Mouse (Mus musculus) spleen, adult 2 months (tissue): ENCODE data around the gene Oxct2a. TPM values are rescaled to one million over a fixed set of nuclear protein-coding genes. Genes with fewer than 3 reads are reported as not detected.
A peak's percentile ranks its signal among the peaks of the same experiment; 100 is the strongest.
"Not testable (repeated sequence)": the region's sequence is repeated elsewhere in the genome, so short reads cannot be mapped to it uniquely, and the experiment has no call there.

Experiments
- DNase-seq, 2 experiments: peaks; one replicate each; pipeline versions ENCODE4 v3.0.0 to v3.0.0-alpha.2; 2012 to 2021; ENCODE audit warnings: low spot score in 2 of 2, low read depth in 1 of 2
- H3K27ac ChIP-seq: fragments of 200-500 bp; 2 replicates; pipeline ENCODE4 v1.5.1; 2012; ENCODE audit warnings: low read length, inconsistent platforms; ENCODE audit not compliant: insufficient read depth
- H3K27me3 ChIP-seq: fragments of 200-500 bp; 2 replicates; pipeline ENCODE4 v1.6.1; 2012; ENCODE audit warnings: mild to moderate bottlenecking, moderate library complexity, low read length, inconsistent platforms; ENCODE audit not compliant: control insufficient read depth, insufficient read depth
- H3K36me3 ChIP-seq: fragments of 200-500 bp; 2 replicates; pipeline ENCODE4 v1.6.1; 2012; ENCODE audit warnings: mild to moderate bottlenecking, low read length, inconsistent platforms; ENCODE audit not compliant: control insufficient read depth, insufficient read depth
- H3K4me1 ChIP-seq: fragments of 200-500 bp; 2 replicates; pipeline ENCODE4 v1.6.1; 2011; ENCODE audit warnings: inconsistent platforms; ENCODE audit not compliant: control insufficient read depth, insufficient read depth, insufficient read length
- H3K4me3 ChIP-seq: fragments of 200-500 bp; 2 replicates; pipeline ENCODE4 v1.5.1; 2011; ENCODE audit warnings: mild to moderate bottlenecking, inconsistent platforms; ENCODE audit not compliant: insufficient read depth, insufficient read length; ENCODE audit errors: extremely low read depth
- CTCF ChIP-seq: fragments of 200-500 bp; IDR thresholded peaks from 2 replicates; pipeline ENCODE4 v1.5.1; 2011; ENCODE audit warnings: mild to moderate bottlenecking, inconsistent platforms; ENCODE audit not compliant: insufficient read depth, insufficient read length, insufficient replicate concordance; ENCODE audit errors: extremely low read depth
- POLR2A ChIP-seq: fragments of 200-500 bp; IDR thresholded peaks from 2 replicates; pipeline ENCODE4 v1.6.1; 2011; ENCODE audit warnings: low read depth, low read length, inconsistent platforms
- WGBS: fragments of 180-500 bp; shearing (Covaris S2); methylation state at CpG from one replicate; pipeline ENCODE4 v1.1.7; 2018; 5-methylcytosine and 5-hydroxymethylcytosine counted together
- polyA plus RNA-seq: library from polyadenylated mRNA; depleted of rRNA; stranded (reverse); fragments of >200 nt; gene quantifications from 2 replicates; pipeline ENCODE4 v1.2.3, GENCODE M21; 2012

The Oxct2a gene
- polyA plus RNA-seq, 1 experiment, result 0.04 TPM

GRCm38 (mm10) chr4:123292989-123293388 lies 30.4 kb downstream of the Oxct2a start:
- H3K4me3 ChIP-seq, result no peak overlapping the region
- DNase-seq, result no peak
- no peaks in the 10 kb centered on the region for H3K4me1 ChIP-seq
- no peak for TF ChIP-seq POLR2A
- no peak for TF ChIP-seq CTCF
- H3K36me3 ChIP-seq, result peaks cover 67% of the 10 kb centered on the region
- H3K27ac ChIP-seq, result no peak overlapping the region
- H3K27me3 ChIP-seq, result no peaks in the 10 kb centered on the region
- WGBS, result 86% methylated on average over 7 of the region's 7 CpGs

- Histone ChIP-seq H3K36me3 (peaks cover 66% of the 10 kb centered on the region), H3K27ac (no peak overlapping the region), H3K4me3 (no peak overlapping the region), H3K27me3 (no peaks in the 10 kb centered on the region), H3K4me1 (no peaks in the 10 kb centered on the region)
- TF ChIP-seq POLR2A (no peak), CTCF (no peak)
- DNase-seq, result no peak
- WGBS, result 84% methylated on average over 3 of the region's 3 CpGs
These were observed 31.0 kb downstream of the Oxct2a start for GRCm38 (mm10) chr4:123292390-123292789.

DNA sequence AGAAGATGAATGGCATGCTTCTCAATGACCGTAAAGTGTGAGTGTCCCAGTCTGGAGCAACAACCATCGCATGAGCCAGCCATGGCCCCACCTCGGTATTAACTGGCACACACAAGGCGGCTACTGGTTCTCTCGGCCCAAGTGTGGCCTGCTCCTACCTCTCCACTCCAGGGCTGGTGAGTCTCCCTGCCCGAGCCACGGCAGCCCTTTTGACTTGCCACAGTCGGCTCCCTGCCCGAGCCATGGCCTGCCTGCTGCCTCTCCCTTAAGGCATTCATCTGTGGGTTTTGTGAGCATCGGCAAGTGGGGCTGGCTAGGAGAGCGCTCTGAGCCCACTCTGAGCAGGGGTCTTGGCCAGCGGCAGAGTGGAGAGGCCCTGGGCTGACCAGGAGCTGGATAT lies 34.4 kb downstream of the Oxct2a start:
- TF ChIP-seq POLR2A (no peak), CTCF (no peak)
- no peak for DNase-seq
- H3K4me1 ChIP-seq, result peaks cover 3% of the 10 kb centered on the region; the same call in 1 of the 2 replicates
- H3K36me3 ChIP-seq, result peaks cover 40% of the 10 kb centered on the region
- no peak overlapping the region for H3K4me3 ChIP-seq
- H3K27me3 ChIP-seq, result no peaks in the 10 kb centered on the region
- 97% methylated on average over 12 of the region's 12 CpGs for WGBS
- no peak overlapping the region for H3K27ac ChIP-seq

- no peaks in the 10 kb centered on the region for H3K27me3 ChIP-seq
- peaks cover 24% of the 10 kb centered on the region for H3K36me3 ChIP-seq
- no peak for DNase-seq
- WGBS, result 81% methylated on average over 2 of the region's 2 CpGs
- H3K4me1 ChIP-seq, result peaks cover 7% of the 10 kb centered on the region; the same call in 1 of the 2 replicates
- H3K27ac ChIP-seq, result no peak overlapping the region
- TF ChIP-seq POLR2A (no peak), CTCF (no peak)
- H3K4me3 ChIP-seq, result no peak overlapping the region
These were observed 36.6 kb downstream of the Oxct2a start for GRCm38 (mm10) chr4:123286790-123287189.

- no peak for TF ChIP-seq POLR2A
- TF ChIP-seq CTCF, result no peak
- no peak for DNase-seq
- Histone ChIP-seq H3K27me3 (no peaks in the 10 kb centered on the region), H3K27ac (peak overlapping the region; percentile 8; the same call in 1 of the 2 replicates), H3K36me3 (peaks cover 16% of the 10 kb centered on the region), H3K4me1 (peaks cover 7% of the 10 kb centered on the region; the same call in 1 of the 2 replicates), H3K4me3 (no peak overlapping the region)
- 68% methylated on average over 6 of the region's 6 CpGs for WGBS
These were observed 38.5 kb downstream of the Oxct2a start for GRCm38 (mm10) chr4:123284731-123285624.

GRCm38 (mm10) chr4:123283675-123284064 lies 39.8 kb downstream of the Oxct2a start:
- H3K4me3 ChIP-seq, result peak overlapping the region; percentile 37
- H3K4me1 ChIP-seq, H3K36me3 ChIP-seq, H3K27me3 ChIP-seq, DNase-seq, H3K27ac ChIP-seq: not testable (repeated sequence)
- 3% methylated on average over 15 of the region's 15 CpGs for WGBS

DNA sequence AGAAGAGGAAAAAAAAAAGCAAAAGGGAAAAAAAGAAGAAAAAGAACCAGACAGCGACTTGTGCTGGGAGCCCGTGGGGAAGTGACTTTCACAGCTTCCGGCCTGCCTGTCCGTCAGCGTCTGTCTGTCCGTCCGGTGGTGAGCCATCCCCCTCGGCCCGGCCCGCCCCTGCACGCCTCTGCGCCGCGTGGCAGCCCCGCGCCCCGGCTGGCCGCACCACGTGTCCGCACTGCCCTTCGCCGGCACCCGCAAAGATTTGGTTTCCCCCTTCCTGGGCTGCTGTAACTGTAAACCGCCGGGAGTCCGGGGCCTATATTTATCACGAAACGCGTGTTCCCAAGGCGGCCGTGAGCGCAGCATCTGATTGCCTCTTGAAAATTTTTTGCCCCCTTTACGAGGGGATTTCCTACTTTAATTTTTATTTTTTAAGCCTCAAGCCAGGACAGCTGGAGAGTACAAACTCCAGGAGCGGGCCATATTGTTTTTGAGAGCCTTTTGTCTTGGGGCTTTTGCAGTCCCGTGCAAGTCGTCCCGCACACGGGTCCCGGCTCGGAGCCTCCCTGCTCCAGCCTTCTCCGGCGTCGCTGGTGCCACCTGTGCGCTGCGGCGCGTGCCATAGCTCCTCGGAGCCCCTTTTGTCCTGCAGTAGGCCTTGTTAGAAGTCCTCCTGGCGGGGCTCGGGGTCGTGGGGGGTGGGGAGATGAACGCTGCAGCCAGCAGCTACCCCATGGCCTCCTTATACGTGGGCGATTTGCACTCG lies 40.3 kb downstream of the Oxct2a start:
- H3K4me1 ChIP-seq, H3K36me3 ChIP-seq, H3K27me3 ChIP-seq, H3K27ac ChIP-seq: not testable (repeated sequence)
- peak overlapping the region; percentile 59; the same call in 1 of the 2 replicates for H3K4me3 ChIP-seq
- WGBS, result under 1% methylated on average over 44 of the region's 55 CpGs
- peak in 1 of 2 experiments; percentile 12 for DNase-seq
